Mouse (Mus musculus) left cerebral cortex, postnatal 25 days (tissue): ENCODE results near the gene Olfr523. TPM values are rescaled to one million over a fixed set of nuclear protein-coding genes. Genes with fewer than 3 reads are reported as not detected.
"Not testable (repeated sequence)": the region's sequence is repeated elsewhere in the genome, so short reads cannot be mapped to it uniquely, and the experiment has no call there.

Source experiments
- DNase-seq, 2 experiments: peaks; one replicate each; pipeline ENCODE4 v3.0.0; 2022; ENCODE audit warnings: low spot score in 2 of 2, mixed read lengths in 1 of 2
- intact Hi-C: fragments of 180-260 bp; cut with DNase I; formaldehyde crosslinking; loops from one replicate; pipeline ENCODE4 v1.15.1; 2025
- total RNA-seq, 2 experiments: library from RNA; stranded (reverse); gene quantifications; 2 replicates each; pipeline ENCODE4 v1.2.3; 2021

Olfr523 gene
- total RNA-seq = not detected

GRCm38 (mm10) chr7:140172936-140173335, at the start of gene Olfr523:
Gene Olfr523, plus strand, starts transcription at chr7:140173217.
- DNase-seq = no peak
- intact Hi-C loops = no loop called here

DNA sequence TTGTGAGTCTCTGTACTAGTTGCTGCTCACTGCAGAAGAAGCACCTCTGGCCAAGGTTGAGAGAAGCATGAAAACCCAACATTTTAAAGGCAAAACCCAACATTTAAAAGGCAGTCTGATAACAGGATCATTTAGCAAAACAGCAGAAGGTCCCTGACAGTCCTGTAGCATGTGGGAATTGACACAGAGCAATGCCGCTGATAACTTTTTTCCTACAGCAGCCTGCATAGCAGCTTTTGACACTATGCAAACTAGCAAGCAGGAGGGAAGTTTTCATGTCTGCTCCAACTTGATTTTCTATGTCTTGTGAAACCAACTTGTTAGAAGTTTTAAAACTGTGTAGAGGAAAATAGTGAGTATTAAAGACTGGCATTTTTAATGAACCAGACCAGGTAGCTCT, 48.6 kb upstream of the Olfr523 start:
- no peak for DNase-seq
- intact Hi-C loops = no loop called here

- peak; percentile 80 to 91 for DNase-seq
- intact Hi-C loops = no loop called here
Measured at GRCm38 (mm10) chr7:140125278-140126021, 47.6 kb upstream of the Olfr523 start.

DNA sequence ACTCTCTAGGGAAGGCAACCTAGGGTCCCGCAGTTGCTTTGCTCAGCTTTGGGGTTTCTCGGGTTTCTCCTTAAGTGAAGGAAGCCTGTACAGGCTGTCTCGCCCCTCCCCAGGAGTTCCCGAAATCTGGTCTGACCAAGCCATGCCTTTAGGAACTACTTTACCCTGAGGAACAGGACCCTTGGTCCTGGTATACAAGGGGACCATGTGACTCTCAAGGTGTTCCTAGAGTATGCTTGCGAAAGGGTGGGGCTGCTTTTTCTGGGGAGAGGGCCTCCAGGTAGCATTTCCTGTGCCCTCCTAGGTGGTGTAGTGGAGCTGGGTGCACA, 47.0 kb upstream of the Olfr523 start:
- intact Hi-C loops = no loop called here
- no peak for DNase-seq

DNA sequence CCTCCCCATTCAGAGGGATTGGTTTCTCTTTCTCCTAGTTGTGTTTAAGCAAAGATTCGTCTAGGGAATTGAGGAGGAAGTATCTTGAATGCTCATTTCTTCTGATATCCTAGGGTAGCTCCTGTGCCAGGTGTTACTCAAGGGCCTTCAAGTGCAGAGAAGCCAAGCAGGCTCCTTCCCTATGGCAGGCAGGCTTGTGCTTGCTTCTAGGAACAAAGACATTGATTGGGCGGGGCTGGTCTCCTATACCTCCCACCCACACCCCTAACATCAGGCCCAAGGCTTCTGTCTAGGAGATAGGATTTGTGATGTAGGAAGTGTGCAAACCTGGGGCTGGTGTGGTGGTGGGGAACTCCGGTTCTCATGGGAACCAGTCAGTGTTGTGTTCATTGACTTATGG, 46.1 kb upstream of the Olfr523 start:
- DNase-seq = no peak
- intact Hi-C loops = no loop called here

DNA sequence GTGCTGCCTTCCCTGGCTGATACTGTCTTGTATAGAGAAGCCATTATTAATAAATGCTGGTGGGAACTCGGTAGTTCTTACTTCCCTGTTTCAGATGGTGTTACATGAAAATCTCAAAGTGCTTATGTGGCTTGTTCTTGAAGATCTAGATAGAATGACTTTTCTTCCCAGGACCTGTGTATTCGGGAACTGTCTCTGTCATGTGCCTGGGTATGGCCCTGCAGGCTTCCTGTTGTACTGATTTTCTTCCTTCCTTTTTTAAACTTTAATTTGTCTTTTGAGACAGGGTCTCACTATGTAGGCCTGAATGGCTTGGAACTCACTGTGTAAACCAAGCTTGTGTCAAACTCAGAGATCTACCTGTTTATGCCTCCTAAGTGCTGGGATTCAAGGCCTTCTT, 45.1 kb upstream of the Olfr523 start:
- DNase-seq = no peak
- intact Hi-C loops = no loop called here

DNA sequence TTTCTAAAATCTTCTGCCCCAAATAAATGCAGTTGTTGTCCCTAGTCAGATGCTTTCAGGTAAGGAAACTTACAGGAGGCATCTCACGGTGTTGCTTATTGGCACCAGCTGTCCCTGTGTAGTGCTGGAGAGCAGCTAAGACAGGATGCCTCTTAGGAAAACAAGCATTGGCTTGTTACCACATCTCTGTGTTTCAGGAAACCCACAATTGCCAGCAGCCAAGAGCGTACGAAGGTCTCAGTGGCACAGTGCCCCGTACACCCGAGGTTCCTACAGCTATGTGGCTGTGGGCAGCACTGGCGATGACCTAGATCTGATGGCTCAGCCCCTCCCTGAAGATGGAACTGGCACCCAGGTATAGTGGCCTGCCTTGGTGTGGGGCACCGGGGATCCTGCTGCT, 40.8 kb upstream of the Olfr523 start:
- intact Hi-C loops = loop anchor here (10.0 kb wide), 1 partner anchor 157 kb away; the partner anchor contains the start of gene 6430531B16Rik
- not testable (repeated sequence) for DNase-seq

- not testable (repeated sequence) for DNase-seq
- intact Hi-C loops = loop anchor here (10.0 kb wide), 1 partner anchor 159 kb away; the partner anchor contains the start of gene 6430531B16Rik
Measured at GRCm38 (mm10) chr7:140134033-140134432, 39.0 kb upstream of the Olfr523 start.

DNA sequence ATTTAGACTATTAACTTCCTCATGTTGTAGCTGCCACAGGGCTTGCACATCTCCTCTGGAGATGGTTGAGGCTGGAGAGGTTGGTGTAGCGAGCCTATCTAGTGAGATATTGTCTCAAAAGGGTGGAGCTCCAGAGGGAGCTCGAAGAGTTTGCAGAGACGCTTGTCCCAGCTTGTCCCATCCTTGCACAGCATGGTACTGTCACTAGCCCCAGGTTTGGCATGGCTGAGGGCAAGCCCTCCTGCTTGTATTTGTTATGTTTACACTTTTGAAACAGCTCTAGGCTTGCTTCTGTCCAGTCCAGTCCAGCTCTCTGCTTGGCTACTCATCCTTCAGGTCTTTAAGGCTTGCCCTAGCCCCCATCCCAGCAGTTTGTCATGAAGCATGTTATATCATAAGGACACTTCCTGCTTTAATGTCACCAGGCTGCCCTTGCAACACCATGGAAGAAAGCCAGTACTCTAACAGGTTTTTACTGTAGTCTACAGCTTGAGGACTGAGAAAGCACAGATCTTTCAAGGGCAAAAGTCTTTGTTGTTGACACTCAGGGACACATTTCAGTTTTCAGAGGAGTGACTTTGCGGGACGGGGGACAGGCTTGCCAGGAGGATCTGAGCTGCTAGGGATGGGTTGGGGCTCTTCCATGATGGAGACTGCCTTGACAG, 37.8 kb upstream of the Olfr523 start:
- DNase-seq = no peak
- intact Hi-C loops = loop anchor here (10.0 kb wide), 1 partner anchor 160 kb away; the partner anchor contains the start of gene 6430531B16Rik

- intact Hi-C loops = loop anchor here (1.0 to 10.0 kb wide), 2 partner anchors 21 to 163 kb away; partner anchors contain the start of genes 6430531B16Rik and Echs1
- DNase-seq = peak; percentile 98 to 99
Measured at GRCm38 (mm10) chr7:140137135-140138020, 35.6 kb upstream of the Olfr523 start, which contains the start of gene Mtg1. Gene Mtg1, plus strand, starts transcription at chr7:140137564.

- intact Hi-C loops = loop anchor here (10.0 kb wide), 1 partner anchor 163 kb away; the partner anchor contains the start of gene 6430531B16Rik
- no peak for DNase-seq
Measured at GRCm38 (mm10) chr7:140138021-140138310, 35.1 kb upstream of the Olfr523 start.

- DNase-seq = peak; percentile 59 to 66
Measured at GRCm38 (mm10) chr7:140141350-140141749, 31.7 kb upstream of the Olfr523 start.

DNA sequence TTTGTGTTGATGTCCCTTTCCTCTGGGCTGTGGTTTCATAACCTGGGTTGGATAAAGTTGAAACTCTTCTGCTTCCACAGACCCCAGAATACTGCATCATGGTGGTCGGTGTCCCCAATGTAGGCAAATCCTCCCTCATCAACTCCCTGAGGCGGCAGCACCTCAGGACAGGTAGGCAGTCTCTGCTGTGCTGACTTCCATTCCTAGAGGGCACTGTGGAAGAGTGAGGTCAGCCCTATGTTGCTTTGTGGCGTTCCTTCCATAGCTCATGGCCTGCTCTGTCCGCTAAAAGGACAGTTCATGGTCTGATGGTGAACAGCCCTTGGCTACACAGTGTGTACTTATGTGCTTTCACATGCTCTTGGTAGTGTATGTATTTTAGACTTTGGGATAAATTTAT, 28.5 kb upstream of the Olfr523 start:
- no peak for DNase-seq
- intact Hi-C loops = no loop called here

More at GRCm38 (mm10) chr7:140141350-140141749, 31.7 kb upstream of the Olfr523 start:
- intact Hi-C loops = loop anchor here (1.0 kb wide), 1 partner anchor 63 kb away; no protein-coding TSS in a partner anchor

GRCm38 (mm10) chr7:140153383-140153782, 19.6 kb upstream of the Olfr523 start:
- peak; percentile 65 to 66 for DNase-seq
- intact Hi-C loops = loop anchor here (5.0 to 10.0 kb wide), 2 partner anchors 581 to 674 kb away; no protein-coding TSS in a partner anchor

DNA sequence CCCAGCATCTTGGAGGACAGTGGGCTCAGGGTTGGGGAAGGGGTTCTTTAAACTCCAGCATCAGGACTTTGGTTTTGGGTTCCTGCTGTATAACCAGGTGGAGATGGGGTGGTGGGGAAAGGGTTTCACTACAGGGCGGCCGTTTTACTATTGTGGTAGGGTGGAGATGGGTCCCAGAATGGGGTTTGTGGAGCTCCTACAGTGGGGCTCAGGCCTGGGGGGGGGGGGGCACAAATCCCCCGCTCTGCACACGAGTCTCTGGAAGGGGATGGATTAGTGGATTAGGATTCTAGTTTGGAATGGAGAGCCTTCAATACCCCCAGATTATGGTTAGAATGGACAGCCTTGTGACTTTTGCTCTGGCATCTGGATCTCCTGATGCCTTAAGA, 19.2 kb upstream of the Olfr523 start:
- intact Hi-C loops = loop anchor here (5.0 to 10.0 kb wide), 2 partner anchors 581 to 673 kb away; no protein-coding TSS in a partner anchor
- peak in 1 of 2 experiments; percentile 4 for DNase-seq

DNA sequence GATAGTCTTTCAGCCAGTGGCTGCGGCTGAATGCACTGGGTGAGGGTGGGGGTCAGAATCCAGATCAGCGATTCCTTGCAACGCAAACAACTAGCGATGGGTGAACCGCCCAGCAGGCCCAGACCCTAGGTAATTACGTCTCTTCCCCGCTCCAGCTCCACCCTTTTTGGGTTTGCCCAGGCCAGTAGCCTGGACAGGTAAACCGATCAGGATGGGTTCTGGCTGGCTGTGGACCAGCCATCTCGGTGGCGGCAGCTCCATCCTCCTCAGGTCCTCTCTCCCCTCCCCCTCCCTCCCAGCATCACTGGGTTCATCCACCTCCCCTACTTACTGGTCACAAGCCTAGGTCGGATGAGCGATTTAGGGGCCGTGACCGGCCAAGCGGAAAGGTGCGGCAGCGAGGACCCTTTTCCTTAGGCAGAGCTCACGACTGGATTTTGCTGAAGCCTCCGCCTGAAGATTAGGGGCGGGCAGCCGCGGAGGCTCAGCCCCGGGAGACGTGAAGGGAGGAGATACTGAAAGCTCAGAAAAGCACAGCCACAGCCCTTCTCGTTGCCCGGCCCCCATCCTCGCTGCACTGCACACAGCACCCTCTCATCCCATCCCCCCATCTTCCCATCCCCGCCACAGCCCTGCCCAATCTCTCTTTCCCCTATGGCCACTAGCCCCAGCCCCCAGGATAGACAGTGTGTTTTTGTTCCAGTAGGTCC, 18.6 kb upstream of the Olfr523 start, which contains the start of gene Sprn:
Sprn (minus strand) TSS at position 660 of the 710 bp plus-strand sequence.
- intact Hi-C loops = loop anchor here (5.0 to 10.0 kb wide), 2 partner anchors 580 to 673 kb away; no protein-coding TSS in a partner anchor
- peak; percentile 80 to 91 for DNase-seq

DNA sequence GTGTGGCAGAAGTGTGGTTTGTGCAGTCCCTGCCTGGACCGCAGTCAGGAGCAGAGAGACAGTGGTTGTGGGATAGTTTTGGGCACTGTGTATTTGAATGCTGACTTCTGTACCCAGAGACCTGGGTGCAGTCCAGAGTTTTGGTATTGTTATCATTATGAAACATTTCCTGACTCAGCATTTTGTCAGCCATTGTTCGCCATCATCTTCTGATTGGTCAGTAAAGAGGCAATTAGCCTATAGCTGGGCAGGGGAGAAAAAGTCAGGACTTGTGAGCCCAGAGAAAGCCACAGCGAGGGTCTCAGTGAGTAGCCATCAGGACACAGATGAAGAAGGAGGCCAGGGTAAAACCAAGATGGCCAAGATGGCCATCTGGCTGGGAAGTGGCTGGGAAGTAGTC, 12.7 kb upstream of the Olfr523 start:
- intact Hi-C loops = no loop called here
- no peak for DNase-seq

GRCm38 (mm10) chr7:140164664-140165063, 8.4 kb upstream of the Olfr523 start, which contains the start of gene Olfr522:
Gene Olfr522, minus strand, starts transcription at chr7:140164764.
- no peak for DNase-seq

DNA sequence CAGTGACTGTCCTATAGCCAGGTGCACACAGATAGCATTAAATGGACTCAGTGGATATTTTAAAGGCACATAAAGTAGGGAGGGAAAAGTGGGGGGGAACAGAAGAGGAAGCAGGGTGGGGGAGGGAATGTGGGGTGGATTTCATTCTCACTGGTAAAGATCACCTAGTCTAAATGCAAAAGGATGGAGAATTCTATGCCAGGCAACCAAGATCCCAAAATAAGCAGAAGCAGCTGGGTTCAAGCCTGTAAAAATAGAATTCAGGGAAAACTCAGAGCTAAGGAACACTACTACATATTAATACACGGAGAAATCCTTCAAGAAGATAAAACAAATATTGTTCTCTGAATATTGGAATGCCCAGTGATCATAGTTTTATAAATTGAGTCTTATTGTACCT, 5.1 kb upstream of the Olfr523 start:
- intact Hi-C loops = loop anchor here (5.0 kb wide), 2 partner anchors 309 to 549 kb away; no protein-coding TSS in a partner anchor
- peak in 1 of 2 experiments; percentile 72 for DNase-seq

More at GRCm38 (mm10) chr7:140164664-140165063, 8.4 kb upstream of the Olfr523 start, which contains the start of gene Olfr522:
- intact Hi-C loops = loop anchor here (5.0 kb wide), 2 partner anchors 313 to 553 kb away; no protein-coding TSS in a partner anchor
